Mouse (Mus musculus): ENCODE measurements around the gene Rbm19.

DNA sequence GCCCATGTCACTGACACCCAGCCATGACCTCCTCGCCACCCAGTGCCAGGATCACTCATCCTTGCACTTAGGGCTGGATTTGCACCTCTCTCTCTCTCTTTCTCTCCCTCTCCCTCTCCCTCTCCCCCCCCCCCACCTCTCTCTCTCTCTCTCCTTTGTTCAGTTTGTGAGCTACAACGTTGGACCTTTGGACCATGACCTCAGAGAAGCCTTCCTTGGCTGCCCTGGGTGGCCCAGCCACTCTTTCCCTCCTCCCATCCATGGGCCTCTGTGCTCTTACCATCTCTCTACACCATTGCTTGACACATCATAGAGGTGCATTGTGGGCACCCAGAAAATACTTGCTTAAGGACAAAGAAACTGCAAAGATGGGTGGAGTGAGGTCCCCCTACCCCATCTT is 42.2 kb downstream of the Rbm19 start:
- TF ChIP-seq POLR2A (IDR thresholded peaks at IDR 0.05; ENCODE audit: low read depth, low read length) (no peak), CTCF (IDR thresholded peaks at IDR 0.05; ENCODE audit: extremely low read depth, insufficient read depth, insufficient read length, insufficient replicate concordance) (no peak)
